In genomic region chr2:26571826-26572225, GRCm38 (mm10) we compare ENCODE assay signal across 9 mouse cellular contexts. TPM values are rescaled to one million over a fixed set of nuclear protein-coding genes. Genes with fewer than 3 reads are reported as not detected.
DNase-seq lines count a peak whose midpoint lies in the region; ATAC-seq and TF ChIP-seq lines count a peak whose summit lies in the region.
"Had no signal": no experiment of that assay in that cellular context is flagged by ENCODE, and none has a peak within 500 bp of the region (broad histone marks: within the 10 kb centered on the region; RNA-seq: fewer than 3 reads in every experiment).

No protein-coding gene starts in this region.

- no peaks in the 10 kb centered on the region for H3K9me3 ChIP-seq in heart, embryonic 13.5 days

- intact Hi-C loops in left cerebral cortex, adult 2 months (cut with DNase I) = no loop called here
- intact Hi-C loops in left cerebral cortex, postnatal 14 days (cut with DNase I) = no loop called here

- peaks cover 72% of the 10 kb centered on the region for H3K4me1 ChIP-seq in heart, embryonic 13.5 days
- H3K4me1 ChIP-seq in thymus, adult 2 months (replicated peaks; ENCODE audit: control insufficient read depth, insufficient read depth, low read length) = no peaks in the 10 kb centered on the region

- H3K27me3 ChIP-seq in heart, embryonic 13.5 days (replicated peaks) = no peaks in the 10 kb centered on the region
- H3K27me3 ChIP-seq in thymus, adult 2 months (ENCODE audit: control insufficient read depth, insufficient read depth, low read length) = no peaks in the 10 kb centered on the region

- H3K36me3 ChIP-seq in heart, embryonic 13.5 days = no peaks in the 10 kb centered on the region
- H3K36me3 ChIP-seq in thymus, adult 2 months (ENCODE audit: control insufficient read depth, insufficient read depth, low read length) = no peaks in the 10 kb centered on the region

- no peak overlapping the region for H3K4me3 ChIP-seq in left cerebral cortex, adult 2 months
- H3K4me3 ChIP-seq in heart, embryonic 13.5 days = no peak overlapping the region; the same call in 1 of the 2 replicates
- no peak overlapping the region for H3K4me3 ChIP-seq in thymus, adult 2 months (ENCODE audit: control insufficient read depth, insufficient read depth, low read length)

- peak overlapping the region; percentile 27 for H3K4me2 ChIP-seq in heart, embryonic 13.5 days

- peak; percentile 8; the same call in 1 of the 2 replicates for ATAC-seq in heart, embryonic 13.5 days (ENCODE audit: extremely low read depth, insufficient number of reproducible peaks, low FRiP score, low TSS enrichment)
- ATAC-seq in CD4-positive, CD25-positive, alpha-beta regulatory T cell, adult 4 months = no peak

- no peak for TF ChIP-seq CTCF in left cerebral cortex, adult 2 months (IDR thresholded peaks at IDR 0.05)
- TF ChIP-seq CTCF in thymus, adult 2 months (IDR thresholded peaks at IDR 0.05; ENCODE audit: borderline replicate concordance, control insufficient read depth, extremely low read depth, insufficient read depth, low read length, poor library complexity) = no peak

- DNase-seq in left cerebral cortex, adult 2 months (ENCODE audit: extremely low spot score in 1 of 2, low spot score in 2 of 2) = no peak
- no peak for DNase-seq in left cerebral cortex, postnatal 14 days (ENCODE audit: low spot score in 2 of 2)
- peak; percentile 61 to 72 for DNase-seq in kidney, postnatal 4 days
- peak; percentile 44 for DNase-seq in skeletal muscle tissue, adult 2 months (ENCODE audit: low read depth, low spot score)
- DNase-seq in thymus, adult 2 months = no peak
- DNase-seq in c-Kit-positive CD71-positive TER-119-positive erythroid progenitor cells, embryonic 14.5 days (ENCODE audit: low spot score) = no peak

- H3K9ac ChIP-seq in heart, embryonic 13.5 days = peak overlapping the region; percentile 70

- H3K27ac ChIP-seq in left cerebral cortex, adult 2 months = peak overlapping the region; percentile 26; the same call in 1 of the 2 replicates
- peak overlapping the region; percentile 90 for H3K27ac ChIP-seq in heart, embryonic 13.5 days (replicated peaks)
- no peak overlapping the region for H3K27ac ChIP-seq in thymus, adult 2 months (ENCODE audit: control insufficient read depth, insufficient read depth, low read length)

- 27% methylated on average over 5 of the region's 5 CpGs for WGBS in heart, embryonic 13.5 days
- WGBS in thymus, adult 2 months = 67% methylated on average over 5 of the region's 5 CpGs

- no peak for TF ChIP-seq POLR2A in thymus, adult 2 months (IDR thresholded peaks at IDR 0.05; ENCODE audit: control insufficient read depth, extremely low read depth, insufficient read depth, low read length, poor library complexity)

RNA-seq across cellular contexts. Expression of gene Egfl7, which starts 8.0 kb away (rescaled TPM):
- 10 to 100 TPM; 62.4 to 67.4 TPM for total RNA-seq in left cerebral cortex, adult 2 months (2021)
- 10 to 100 TPM; 68.5 to 78.9 TPM for total RNA-seq in left cerebral cortex, postnatal 14 days (2021)
- 170 and 185 TPM in 2 replicates for polyA plus RNA-seq in heart, embryonic 13.5 days (2015; fragmentation: Nextera tagmentation; extraction: Ambion mirVana)
- polyA plus RNA-seq in thymus, adult 2 months (2012; rRNA removed) = 63.9 and 105 TPM in 2 replicates
- polyA plus RNA-seq in CD4-positive, CD25-positive, alpha-beta regulatory T cell, adult 4 months (2017; shearing (Covaris generic)) = not detected

RNA-seq across cellular contexts. Expression of gene Gm20532, which starts 14.6 kb away (rescaled TPM):
- not detected for total RNA-seq in left cerebral cortex, adult 2 months (2021)
- not detected for total RNA-seq in left cerebral cortex, postnatal 14 days (2021)
- not detected in 2 replicates for polyA plus RNA-seq in heart, embryonic 13.5 days (2015; fragmentation: Nextera tagmentation; extraction: Ambion mirVana)
- polyA plus RNA-seq in thymus, adult 2 months (2012; rRNA removed) = not detected in 2 replicates
- not detected for polyA plus RNA-seq in CD4-positive, CD25-positive, alpha-beta regulatory T cell, adult 4 months (2017; shearing (Covaris generic))
- polyA plus RNA-seq: testis, adult 2 months had no signal

RNA-seq across cellular contexts. Expression of gene Agpat2, which starts 32.4 kb away (rescaled TPM):
- 1 to 10 TPM; 1.3 to 1.8 TPM for total RNA-seq in left cerebral cortex, adult 2 months (2021)
- total RNA-seq in left cerebral cortex, postnatal 14 days (2021) = 1 to 10 TPM in 1 of 2 experiments, under 1 TPM in 1; 0.72 to 1.3 TPM
- 21.8 and 23.2 TPM in 2 replicates for polyA plus RNA-seq in heart, embryonic 13.5 days (2015; fragmentation: Nextera tagmentation; extraction: Ambion mirVana)
- 89.3 and 137 TPM in 2 replicates for polyA plus RNA-seq in thymus, adult 2 months (2012; rRNA removed)
- polyA plus RNA-seq in CD4-positive, CD25-positive, alpha-beta regulatory T cell, adult 4 months (2017; shearing (Covaris generic)) = 1 to 10 TPM; 5.8 to 7.7 TPM

RNA-seq across cellular contexts. Expression of gene Notch1, which starts 55.4 kb away (rescaled TPM):
- total RNA-seq in left cerebral cortex, adult 2 months (2021) = 10 to 100 TPM; 23.8 to 23.9 TPM
- 10 to 100 TPM; 23.6 to 27.5 TPM for total RNA-seq in left cerebral cortex, postnatal 14 days (2021)
- 11.4 and 12.1 TPM in 2 replicates for polyA plus RNA-seq in heart, embryonic 13.5 days (2015; fragmentation: Nextera tagmentation; extraction: Ambion mirVana)
- polyA plus RNA-seq in thymus, adult 2 months (2012; rRNA removed) = 159 and 219 TPM in 2 replicates
- polyA plus RNA-seq in CD4-positive, CD25-positive, alpha-beta regulatory T cell, adult 4 months (2017; shearing (Covaris generic)) = 10 to 100 TPM; 21.9 to 33.0 TPM

RNA-seq across cellular contexts. Expression of gene Fam69b, which starts 56.4 kb away (rescaled TPM):
- 10 to 100 TPM; 72.4 to 78.9 TPM for total RNA-seq in left cerebral cortex, adult 2 months (2021)
- total RNA-seq in left cerebral cortex, postnatal 14 days (2021) = 10 to 100 TPM; 80.3 TPM
- polyA plus RNA-seq in heart, embryonic 13.5 days (2015; fragmentation: Nextera tagmentation; extraction: Ambion mirVana) = 17.2 and 18.7 TPM in 2 replicates
- polyA plus RNA-seq in thymus, adult 2 months (2012; rRNA removed) = 14.8 and 15.6 TPM in 2 replicates
- 1 to 10 TPM; 1.5 to 2.6 TPM for polyA plus RNA-seq in CD4-positive, CD25-positive, alpha-beta regulatory T cell, adult 4 months (2017; shearing (Covaris generic))

Comparison
In these comparisons a context has a peak if more than half of its experiments do, and no peak if none do; other contexts are left out.
1. DNase-seq: peak in kidney, postnatal 4 days (2 of 2) and skeletal muscle tissue, adult 2 months (single experiment); none in left cerebral cortex, adult 2 months (0 of 2), left cerebral cortex, postnatal 14 days (0 of 2), thymus, adult 2 months (single experiment) and c-Kit-positive CD71-positive TER-119-positive erythroid progenitor cells, embryonic 14.5 days (single experiment).
2. RNA of gene Egfl7, which starts 8.0 kb away (polyA plus RNA-seq): 170 to 185 TPM in heart, embryonic 13.5 days and 63.9 to 105 TPM in thymus, adult 2 months; not detected in CD4-positive, CD25-positive, alpha-beta regulatory T cell, adult 4 months; every median in the first group is over 10 times any median in the second.